Mouse (Mus musculus) R1 (cell line): ENCODE data around the gene Clybl.

Experiments
- DNase-seq: peaks from one replicate; pipeline ENCODE4 v3.0.0-alpha.2; 2018; ENCODE audit warnings: low read depth, low spot score

The Clybl gene

DNA sequence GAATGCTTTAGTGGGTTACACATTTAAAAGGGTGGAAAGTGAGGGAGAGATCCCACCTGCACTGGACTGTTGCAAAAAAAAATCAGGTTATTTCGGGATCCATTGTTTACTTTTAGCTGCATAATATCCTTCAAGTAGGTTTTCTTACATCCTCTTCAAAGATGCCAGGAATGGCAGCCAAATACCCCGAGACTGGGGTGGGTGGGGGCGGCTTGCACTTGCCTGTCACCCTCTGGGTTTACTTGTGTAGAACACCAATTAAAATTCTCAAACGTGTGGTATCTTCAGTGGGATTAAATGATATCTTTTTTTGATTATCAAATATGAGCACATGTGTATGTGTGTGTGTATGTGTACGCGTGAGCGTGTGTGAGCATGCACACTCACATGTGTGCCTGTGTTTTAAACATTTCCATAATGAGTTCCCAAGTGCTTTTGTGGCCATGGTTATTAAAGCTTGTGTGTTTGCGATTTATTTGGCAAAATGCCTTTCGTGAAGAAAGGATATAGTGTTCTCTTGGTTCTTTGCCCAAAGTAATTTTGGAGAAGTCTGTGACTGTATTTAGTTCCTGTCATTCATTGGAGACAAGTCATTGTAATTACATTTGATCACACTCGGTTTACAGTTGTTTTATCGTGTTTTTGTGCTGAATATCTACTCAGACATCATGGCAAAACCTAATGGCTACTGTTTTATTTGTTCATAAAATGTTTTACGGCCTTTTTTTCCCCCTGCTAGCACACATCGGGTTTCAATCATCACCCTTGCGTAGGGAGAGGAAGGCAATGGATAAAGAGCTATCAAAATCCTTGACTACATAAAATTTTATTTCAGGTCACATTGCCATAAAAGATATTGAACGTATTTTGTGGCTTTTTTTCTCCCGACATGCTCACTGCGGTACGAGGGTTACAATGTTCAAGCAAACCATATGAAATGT, 65.7 kb downstream of the Clybl start:
- DNase-seq, result no peak

DNA sequence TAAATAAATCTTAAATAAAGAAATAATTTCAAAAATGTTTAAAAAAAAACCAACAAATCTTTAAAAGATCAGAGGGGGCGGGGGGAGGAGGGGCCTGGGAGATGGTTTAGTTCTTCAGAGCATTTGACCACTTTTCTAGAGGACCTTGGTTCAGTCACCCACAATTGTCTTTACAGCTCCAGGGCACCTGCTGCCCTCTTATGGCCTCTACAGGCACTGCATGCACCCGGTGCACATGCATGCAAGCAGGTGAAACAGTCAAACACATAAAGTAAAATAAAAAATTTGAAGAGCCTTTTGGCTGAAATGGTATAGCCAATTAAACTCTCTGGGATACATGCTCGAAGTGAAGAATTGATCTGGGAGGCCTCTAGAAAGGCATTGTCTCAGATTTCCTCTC, 67.6 kb downstream of the Clybl start:
- peak; percentile 63 for DNase-seq

DNA sequence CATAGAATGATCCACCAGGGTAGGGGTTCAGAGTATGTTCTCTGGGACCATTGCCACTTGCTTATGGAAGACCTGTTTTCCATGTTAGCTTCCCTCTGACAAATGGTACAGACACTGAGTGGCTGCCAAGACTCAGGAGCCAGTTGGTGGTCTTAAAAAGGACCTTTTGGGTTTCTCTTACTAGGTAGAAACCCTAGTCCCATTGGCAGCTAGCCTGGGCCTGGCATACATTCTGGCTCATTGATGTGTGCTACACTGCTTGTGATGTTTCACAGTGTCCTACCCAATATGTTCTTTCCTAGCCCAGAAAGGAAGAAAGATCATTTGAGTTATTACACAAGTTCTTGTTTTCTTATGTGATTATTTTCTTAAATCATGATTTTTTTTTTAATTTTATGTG, 69.8 kb downstream of the Clybl start:
- DNase-seq, result no peak

DNA sequence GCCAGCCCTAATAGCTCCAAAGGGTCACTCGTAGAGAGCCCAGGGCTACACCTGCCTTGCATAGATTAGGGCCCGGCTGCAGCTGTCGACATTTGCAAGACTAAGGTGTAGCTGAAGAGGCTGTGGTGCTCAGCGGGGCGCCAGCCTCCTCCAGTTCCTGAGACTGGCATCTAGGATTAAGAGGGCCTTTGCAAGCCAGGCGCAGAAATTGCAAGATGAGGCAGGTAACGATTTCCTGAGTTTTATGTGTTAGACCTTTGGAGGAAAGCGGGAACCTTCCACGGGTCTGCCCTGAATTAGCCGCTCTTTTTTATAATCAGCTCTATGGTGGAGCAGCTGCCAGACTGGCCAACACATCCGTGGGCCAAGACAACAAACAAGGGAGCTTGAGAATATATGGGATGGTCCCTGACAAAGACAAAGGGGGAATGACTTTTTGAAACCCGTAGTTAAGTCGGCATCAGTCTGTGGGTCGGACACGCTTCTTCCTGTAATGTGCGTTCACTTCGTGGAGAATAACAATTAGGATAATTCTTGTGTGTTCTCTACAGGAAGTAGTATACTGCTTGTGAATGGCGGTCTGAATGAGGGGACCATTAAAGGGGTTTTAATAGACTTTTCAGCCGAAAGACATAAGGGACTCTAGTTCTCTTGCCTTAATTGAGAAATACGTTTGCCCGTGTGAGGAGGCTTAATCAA, 74.2 kb downstream of the Clybl start:
- DNase-seq, result peak; percentile 95

DNA sequence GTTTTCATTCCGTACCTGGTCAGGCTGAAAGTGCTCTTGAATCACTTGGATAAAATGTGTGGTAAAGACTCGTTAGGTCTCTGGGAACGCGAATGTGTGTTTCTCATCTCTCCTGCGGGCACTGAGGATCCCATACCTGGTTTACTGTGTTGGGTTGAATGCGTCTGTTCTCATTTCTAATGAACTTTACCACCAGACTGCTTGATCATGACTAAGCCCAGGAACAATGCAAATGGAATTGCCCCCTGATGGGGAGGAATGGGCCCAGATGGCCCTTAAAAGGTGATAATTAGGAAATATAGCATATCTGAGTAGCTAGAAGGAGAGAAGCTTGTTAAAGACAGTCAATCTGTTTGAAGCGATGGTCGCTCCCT, 74.7 kb downstream of the Clybl start:
- peak; percentile 72 for DNase-seq

DNA sequence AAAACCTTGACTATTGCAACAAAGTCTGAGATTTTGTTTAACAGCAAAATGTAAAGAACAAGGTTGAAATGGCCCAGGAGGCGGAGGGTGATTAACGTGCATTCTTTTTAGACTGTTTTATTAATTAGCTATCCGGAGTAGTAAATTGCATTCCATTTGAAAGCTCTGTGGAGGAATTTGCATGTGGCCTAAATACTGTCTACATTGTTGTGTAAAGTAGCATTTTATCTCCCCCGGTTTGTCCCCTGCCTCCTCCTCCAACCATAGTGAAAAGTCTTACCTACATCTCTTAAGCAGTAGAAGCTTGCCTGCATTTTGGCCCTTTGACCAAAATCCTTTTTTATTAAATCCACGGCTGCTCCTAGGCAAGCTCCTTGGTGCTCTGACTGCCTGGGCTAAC, 76.8 kb downstream of the Clybl start:
- DNase-seq, result peak; percentile 64

DNA sequence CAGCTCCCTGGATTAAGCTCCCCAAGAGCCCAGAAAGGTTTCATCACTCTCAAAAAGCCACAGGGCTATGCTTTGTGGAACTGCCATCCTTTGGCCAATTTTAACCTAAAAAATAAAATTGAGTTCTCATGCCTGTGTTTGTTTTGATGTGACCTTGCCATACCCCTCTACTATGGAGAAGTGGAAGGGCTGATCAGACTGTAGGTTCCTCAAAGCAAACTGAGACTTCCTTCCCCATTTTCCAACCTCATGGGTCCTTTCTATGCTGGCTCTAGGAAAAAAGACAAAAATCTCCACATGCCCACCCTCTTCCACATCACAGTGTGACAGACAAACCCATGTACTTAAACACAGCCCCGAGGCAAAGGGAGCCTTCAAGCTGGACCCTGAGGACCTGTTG, 79.7 kb downstream of the Clybl start:
- no peak for DNase-seq

DNA sequence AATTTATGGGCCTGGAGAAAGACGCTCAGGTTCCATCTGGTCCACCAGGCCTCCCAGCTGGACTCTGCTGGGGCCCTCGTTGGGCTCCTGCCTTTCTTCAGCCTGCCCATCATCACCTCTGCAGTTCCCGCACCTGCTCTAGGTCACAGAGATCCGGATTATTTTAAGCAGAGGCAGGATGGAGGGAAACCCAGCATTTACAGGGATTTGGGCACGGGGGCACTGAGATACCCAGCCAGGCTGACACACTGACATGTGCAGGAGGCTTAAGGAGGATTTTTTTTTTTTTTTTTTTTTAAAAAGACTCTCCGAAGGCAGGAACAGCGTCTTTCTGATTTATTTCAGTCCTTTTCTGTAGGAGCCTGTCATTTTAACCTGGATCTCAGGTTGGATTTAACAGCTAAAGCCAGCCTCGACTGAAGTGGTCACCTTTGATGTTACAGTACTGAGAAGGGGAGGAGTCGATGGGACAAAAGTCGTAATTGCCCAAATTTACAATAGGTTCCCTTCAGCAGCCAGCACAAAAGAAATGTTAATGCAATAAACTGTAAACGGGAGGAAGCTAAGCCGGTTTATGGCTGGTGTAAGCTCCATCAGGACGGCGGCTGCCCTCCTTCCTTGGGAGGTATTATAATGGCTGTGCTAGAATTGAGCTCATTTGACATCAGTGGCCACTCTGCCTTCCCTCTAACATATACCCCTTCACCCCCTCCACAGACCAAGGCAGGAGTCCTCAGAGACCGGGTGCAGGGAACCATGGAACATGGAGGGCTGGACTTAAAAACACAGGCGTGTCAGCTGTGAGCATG, 81.6 kb downstream of the Clybl start:
- peak; percentile 42 for DNase-seq

DNA sequence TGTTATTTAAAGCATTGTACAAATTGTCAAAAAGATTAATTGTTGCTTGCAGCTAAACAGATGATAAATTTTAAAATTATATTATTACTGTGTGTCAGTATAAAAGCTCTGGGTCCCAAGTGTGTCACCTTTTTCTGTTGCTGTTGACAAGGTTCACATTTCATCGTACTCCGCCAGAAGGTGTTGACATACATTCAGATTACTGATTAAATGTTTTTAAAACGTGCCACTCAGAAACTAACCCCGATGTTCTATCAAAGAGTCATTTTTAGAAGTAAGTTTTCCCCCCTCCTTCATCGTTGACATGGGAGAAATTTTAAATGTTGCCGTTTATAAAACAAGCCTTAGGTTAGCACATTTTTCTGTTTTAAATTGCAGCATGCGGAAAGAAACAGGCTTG, 83.7 kb downstream of the Clybl start:
- DNase-seq, result no peak

DNA sequence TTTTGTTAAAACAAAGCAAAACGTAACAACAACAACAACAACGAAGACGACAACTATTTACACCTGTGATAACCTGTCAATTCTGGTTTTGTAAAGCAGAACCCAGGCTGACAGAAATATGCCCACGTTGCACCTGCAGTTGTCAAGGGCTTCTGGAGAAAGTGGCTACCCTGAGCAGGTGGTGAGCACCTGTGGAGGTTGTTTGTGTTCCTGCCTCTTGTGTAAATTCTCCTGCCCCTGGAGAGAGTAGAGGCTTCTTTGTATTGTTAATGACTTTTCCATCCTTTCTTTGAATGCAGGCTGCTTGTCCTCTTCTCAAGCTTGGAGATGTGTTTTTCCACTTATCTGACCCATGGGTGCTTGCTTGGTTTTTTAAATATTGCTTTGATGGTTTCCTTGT, 86.1 kb downstream of the Clybl start:
- DNase-seq, result peak; percentile 69

DNA sequence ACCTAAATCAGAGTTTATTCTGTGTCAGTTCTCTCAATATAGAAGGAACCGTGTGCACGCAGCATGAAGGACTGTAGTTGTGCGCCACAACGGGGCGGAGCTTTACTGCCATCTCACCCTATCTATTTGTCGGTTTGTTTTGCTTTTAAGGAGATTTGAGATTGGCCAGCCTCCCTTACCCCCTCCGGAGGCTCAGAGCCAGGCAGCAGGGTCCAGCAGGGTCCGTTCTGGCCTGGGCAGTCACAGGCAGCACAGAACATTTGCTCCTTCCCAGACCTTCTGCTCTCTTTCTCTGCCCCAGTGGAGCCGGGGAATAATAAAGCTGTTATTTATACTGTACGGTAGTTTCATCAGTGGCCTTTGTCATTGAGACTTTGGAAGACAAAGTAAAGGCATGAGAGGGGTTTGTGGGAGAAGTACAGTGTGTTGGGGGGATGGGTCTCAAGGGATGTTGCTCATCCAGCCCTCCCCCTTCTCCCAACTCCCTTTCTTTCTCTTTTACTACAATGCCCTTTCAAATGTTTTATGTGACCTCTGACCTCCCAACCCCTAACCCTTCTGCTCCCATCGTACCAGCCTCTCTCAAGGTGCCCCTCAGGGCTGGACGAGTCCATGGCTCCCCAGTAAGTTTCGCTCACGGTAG, 89.7 kb downstream of the Clybl start:
- DNase-seq, result peak; percentile 70

DNA sequence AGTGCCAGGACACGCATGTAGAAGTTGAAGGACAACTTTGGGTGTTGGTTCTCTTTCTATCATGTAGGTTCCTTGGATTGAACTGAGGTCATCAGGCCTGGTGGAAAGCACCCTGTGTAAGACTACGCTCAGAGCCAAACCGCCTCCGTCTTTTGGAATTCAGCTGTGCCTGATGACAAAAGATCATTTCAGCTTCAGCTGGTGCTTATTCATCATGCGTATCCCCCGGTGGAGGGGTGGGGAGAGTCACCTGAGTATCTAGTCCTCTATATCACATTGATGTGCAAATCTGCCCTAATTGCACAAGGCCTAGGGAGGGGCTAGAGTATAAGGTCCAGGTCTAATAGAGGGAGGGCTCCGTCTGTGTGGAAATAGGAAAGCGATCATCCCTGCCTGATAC, 95.6 kb downstream of the Clybl start:
- DNase-seq, result peak; percentile 61

DNA sequence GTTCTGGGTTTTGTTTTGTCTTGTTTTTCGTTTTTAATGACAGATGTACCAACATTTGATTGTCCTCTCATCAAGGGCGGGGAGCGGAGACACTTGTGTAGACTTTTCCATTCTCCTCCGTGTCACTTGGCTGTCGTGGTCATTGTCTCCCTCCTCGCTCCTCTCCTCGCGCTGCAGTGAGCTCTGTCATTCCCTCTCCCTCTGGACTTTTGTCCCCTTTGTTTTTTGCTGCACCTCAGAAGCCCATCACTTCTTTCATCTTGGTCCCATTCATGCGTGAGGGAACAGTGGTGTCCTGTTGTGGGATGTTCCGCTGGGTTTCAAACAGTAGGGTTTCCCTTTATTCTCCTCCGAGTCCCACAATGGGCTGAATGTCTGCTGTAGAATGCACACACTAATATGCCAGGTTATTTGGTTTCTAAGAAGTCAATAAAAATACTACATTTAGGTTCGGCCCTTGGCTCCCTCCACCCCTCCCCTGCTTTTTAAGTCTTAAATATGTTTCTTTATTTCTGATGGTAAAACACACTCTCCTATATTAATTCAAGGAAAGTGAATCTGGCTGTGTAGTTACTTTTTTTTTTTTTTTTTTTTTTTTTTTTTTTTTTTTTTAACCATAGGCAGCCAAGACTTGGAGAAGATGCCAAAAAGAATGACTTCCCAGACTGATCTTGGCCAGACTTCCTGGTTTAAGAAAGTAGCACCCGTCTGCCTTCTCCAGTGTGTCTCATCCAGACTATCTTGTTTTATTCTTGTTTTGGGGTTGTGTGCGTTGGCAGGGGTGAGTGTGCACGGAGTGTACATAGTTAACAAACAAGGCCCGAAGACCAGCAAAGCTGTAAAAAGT, 98.2 kb downstream of the Clybl start:
- DNase-seq, result no peak

DNA sequence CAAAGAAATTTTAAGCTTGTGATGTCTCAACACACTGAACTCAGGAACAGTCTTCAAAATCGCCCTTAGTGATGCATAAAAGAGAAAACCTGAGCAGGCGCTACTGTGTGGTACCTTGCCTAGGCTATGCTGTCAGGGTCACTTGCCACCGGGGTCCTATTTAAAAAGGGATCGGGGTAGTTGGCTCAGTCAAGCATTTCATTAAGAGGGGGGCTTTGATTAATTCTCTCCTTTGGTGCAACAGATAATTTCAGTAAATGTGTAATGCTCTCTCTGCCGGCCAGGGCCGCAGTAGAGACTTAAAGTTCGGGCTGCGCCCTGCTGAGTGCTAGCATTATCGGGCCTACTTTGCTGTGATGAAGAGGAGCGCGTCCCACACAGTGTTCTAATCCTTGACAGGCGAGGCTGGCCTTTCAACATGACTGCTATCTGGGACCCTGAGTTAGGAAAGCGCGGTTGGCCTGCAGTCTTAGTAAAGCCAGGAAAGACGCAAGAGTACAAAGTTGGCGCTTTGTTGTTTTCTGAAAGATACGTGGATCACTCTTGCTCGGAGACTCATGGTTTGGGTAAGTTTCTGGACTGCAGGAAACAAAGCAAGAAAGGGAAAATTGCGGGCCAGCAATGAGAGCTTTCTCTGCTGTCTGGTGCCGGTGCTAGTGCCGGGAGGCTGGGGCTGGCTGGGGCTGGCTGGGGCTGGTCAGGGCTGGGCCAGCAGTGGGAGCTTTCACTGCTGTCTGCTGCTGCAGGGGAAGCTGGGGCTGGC, 99.0 kb downstream of the Clybl start:
- DNase-seq, result peak; percentile 51

DNA sequence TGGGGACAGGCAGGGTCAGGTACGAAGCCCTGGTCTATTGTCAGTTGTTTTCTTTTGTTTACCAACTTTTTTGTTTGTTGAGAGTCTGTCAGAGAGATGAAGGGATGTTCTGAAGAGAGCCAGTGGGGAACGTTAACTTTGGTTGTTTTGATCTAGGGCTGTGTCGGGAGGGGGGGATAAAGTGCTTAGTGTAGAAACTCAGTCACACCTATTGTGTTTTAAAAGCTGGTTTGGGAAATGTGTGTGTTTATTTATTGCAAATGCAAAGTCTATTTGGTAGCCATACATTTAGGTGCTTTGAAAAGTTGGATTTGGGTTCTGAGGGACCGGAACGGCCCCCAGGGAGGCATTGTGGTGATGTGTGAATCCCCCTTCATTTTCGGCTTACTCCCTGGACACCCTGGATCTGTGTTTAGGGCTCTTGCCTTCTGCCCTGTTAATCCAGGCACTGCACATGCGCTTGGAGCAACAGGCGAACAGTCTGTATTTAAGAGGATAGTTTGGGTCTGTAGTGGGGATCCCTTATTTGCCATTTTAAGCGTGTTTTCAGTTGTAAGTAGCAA, 99.6 kb downstream of the Clybl start:
- DNase-seq, result peak; percentile 25

DNA sequence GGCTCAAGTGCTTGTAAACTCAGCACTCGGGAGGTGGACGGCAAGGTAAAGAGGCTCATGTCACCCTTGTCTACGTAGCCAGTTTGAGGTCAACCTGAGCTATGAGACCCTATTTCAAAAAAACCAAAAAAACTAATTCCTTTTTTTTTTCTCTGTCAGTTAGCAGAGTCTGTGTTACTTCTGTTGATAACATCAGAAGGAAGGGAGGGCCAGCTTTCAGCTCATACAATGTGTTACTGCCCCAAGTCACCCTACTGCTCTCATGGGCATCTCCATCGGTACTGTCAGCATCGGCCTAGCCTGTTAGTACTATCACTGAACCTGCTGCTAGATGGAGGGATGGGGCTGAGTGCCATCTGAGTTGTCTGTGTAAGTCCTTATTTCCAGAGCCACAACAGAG, 102.5 kb downstream of the Clybl start:
- DNase-seq, result no peak

DNA sequence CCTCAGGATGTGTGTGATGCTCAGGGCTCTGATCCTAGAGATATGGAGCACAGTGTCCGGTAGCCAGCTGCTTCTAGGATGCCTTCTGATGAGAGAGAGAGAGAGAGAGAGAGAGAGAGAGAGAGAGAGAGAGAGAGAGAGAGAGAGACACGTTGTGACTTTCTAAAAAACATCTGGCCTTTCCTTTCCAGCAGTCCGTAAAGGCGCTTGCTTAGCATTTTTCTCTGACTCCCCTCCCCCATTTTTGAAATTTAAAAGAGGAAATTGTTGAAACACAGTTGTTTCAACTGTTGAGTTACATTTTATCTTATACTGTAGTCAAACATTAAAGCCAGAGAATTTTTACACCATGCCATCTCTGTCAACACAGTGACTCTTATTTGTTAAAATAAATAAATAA, 114.9 kb downstream of the Clybl start:
- DNase-seq, result no peak

DNA sequence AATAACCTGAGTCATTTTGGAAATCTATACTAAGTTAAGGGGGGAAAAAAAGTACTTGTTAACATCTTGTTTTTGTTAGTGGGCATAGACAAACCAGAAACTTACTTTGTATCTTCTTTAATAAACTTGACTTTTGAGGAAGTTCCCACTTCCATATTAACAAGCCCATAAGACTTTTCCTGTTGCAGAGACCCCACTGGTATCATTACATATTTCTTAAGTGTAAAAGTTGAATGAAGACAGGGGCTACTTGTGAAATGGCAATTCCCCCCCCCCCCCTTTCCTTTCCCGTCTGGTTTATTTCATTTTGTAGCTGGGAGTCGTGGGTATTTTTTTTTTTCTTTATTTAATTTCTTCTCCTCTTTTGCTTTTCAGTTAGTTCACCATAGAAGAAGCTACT, 115.4 kb downstream of the Clybl start:
- no peak for DNase-seq

DNA sequence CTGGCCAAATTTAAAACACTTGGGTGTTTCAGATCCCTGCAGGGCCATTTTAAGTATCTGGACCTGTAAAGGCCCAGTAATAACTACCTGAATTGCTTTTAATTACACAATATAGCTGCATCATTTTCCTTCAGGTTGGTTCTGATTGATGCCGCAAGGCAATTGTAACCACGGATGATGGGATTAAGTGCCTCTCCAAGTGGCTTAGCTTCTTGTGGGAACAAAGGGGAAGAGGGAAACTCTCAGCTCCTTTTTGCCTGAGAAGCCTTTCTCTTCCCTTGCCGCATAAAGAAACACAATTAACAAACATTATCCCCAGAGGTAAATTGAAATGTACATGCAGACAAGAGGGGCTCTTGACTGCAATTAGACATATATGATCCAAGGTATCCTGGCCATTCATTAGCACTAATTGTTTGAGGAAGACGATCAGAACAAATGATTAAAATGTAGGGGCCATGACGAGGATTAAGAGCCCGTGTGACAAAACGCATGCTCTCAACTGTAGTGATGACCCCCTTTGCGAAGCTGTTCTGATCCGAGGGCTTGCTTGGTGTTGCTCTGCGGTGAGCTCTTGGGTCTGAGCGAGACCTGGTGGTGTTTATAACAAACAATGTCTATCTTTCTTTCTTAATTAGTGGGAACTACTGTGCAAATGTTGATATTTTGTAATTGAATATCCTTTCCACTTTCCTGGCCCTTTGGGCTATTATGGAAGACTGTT, 116.0 kb downstream of the Clybl start:
- DNase-seq, result no peak
